Mouse (Mus musculus): ENCODE measurements around the gene N4bp1.

Gene N4bp1

DNA sequence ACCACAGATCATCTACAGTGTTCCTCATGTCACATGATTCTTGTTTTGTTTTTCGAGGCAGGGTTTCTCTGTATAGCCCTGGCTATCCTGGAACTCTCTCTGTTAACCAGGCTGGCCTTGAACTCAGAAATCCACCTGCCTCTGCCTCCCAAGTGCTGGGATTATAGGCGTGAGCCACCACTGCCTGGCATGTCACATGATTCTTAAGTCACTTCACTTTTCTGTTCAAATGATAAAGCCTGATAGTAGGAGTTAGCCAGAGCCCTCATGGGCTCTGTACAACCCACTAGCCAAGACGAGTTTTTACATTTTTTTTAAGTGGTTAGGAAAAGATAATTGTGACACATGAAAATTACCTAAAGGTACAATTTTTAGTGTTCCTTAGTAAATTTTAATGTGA, 126.4 kb downstream of the N4bp1 start:
- no peak for DNase-seq

Measured in kidney, postnatal 10 days (tissue).